Mouse (Mus musculus) spleen, adult 2 months (tissue): Measurements from ENCODE around the gene Vamp3. TPM values are rescaled to one million over a fixed set of nuclear protein-coding genes. Genes with fewer than 3 reads are reported as not detected.
A peak's percentile ranks its signal among the peaks of the same experiment; 100 is the strongest.
"Not testable (repeated sequence)": the region's sequence is repeated elsewhere in the genome, so short reads cannot be mapped to it uniquely, and the experiment has no call there.

Experiments
- DNase-seq, 2 experiments: peaks; one replicate each; pipeline versions ENCODE4 v3.0.0 to v3.0.0-alpha.2; 2012 to 2021; ENCODE audit warnings: low spot score in 2 of 2, low read depth in 1 of 2
- H3K27ac ChIP-seq: fragments of 200-500 bp; 2 replicates; pipeline ENCODE4 v1.5.1; 2012; ENCODE audit warnings: low read length, inconsistent platforms; ENCODE audit not compliant: insufficient read depth
- H3K27me3 ChIP-seq: fragments of 200-500 bp; 2 replicates; pipeline ENCODE4 v1.6.1; 2012; ENCODE audit warnings: mild to moderate bottlenecking, moderate library complexity, low read length, inconsistent platforms; ENCODE audit not compliant: control insufficient read depth, insufficient read depth
- H3K36me3 ChIP-seq: fragments of 200-500 bp; 2 replicates; pipeline ENCODE4 v1.6.1; 2012; ENCODE audit warnings: mild to moderate bottlenecking, low read length, inconsistent platforms; ENCODE audit not compliant: control insufficient read depth, insufficient read depth
- H3K4me1 ChIP-seq: fragments of 200-500 bp; 2 replicates; pipeline ENCODE4 v1.6.1; 2011; ENCODE audit warnings: inconsistent platforms; ENCODE audit not compliant: control insufficient read depth, insufficient read depth, insufficient read length
- H3K4me3 ChIP-seq: fragments of 200-500 bp; 2 replicates; pipeline ENCODE4 v1.5.1; 2011; ENCODE audit warnings: mild to moderate bottlenecking, inconsistent platforms; ENCODE audit not compliant: insufficient read depth, insufficient read length; ENCODE audit errors: extremely low read depth
- CTCF ChIP-seq: fragments of 200-500 bp; IDR thresholded peaks from 2 replicates; pipeline ENCODE4 v1.5.1; 2011; ENCODE audit warnings: mild to moderate bottlenecking, inconsistent platforms; ENCODE audit not compliant: insufficient read depth, insufficient read length, insufficient replicate concordance; ENCODE audit errors: extremely low read depth
- POLR2A ChIP-seq: fragments of 200-500 bp; IDR thresholded peaks from 2 replicates; pipeline ENCODE4 v1.6.1; 2011; ENCODE audit warnings: low read depth, low read length, inconsistent platforms
- WGBS: fragments of 180-500 bp; shearing (Covaris S2); methylation state at CpG from one replicate; pipeline ENCODE4 v1.1.7; 2018; 5-methylcytosine and 5-hydroxymethylcytosine counted together
- polyA plus RNA-seq: library from polyadenylated mRNA; depleted of rRNA; stranded (reverse); fragments of >200 nt; gene quantifications from 2 replicates; pipeline ENCODE4 v1.2.3, GENCODE M21; 2012

Gene Vamp3
- polyA plus RNA-seq, 1 experiment, result 16.7 TPM

GRCm38 (mm10) chr4:151037800-151038199 is 20.0 kb downstream of the Vamp3 start:
- DNase-seq, result no peak
- H3K36me3 ChIP-seq, result no peaks in the 10 kb centered on the region
- H3K27ac ChIP-seq, result no peak overlapping the region
- no peaks in the 10 kb centered on the region for H3K27me3 ChIP-seq
- 94% methylated on average over 11 of the region's 11 CpGs for WGBS
- H3K4me1 ChIP-seq, result no peaks in the 10 kb centered on the region
- TF ChIP-seq POLR2A (no peak), CTCF (no peak)
- no peak overlapping the region for H3K4me3 ChIP-seq

- DNase-seq, result no peak
- H3K4me3 ChIP-seq, result no peak overlapping the region
- WGBS, result 92% methylated on average over 7 of the region's 7 CpGs
- TF ChIP-seq CTCF (no peak), POLR2A (no peak)
- no peaks in the 10 kb centered on the region for H3K4me1 ChIP-seq
- H3K27ac ChIP-seq, result no peak overlapping the region
- no peaks in the 10 kb centered on the region for H3K36me3 ChIP-seq
- no peaks in the 10 kb centered on the region for H3K27me3 ChIP-seq
Measured at GRCm38 (mm10) chr4:151036521-151036920, 21.2 kb downstream of the Vamp3 start.

- no peaks in the 10 kb centered on the region for H3K27me3 ChIP-seq
- no peak overlapping the region for H3K27ac ChIP-seq
- no peaks in the 10 kb centered on the region for H3K4me1 ChIP-seq
- H3K36me3 ChIP-seq, result no peaks in the 10 kb centered on the region
- no peak for DNase-seq
- TF ChIP-seq POLR2A (no peak), CTCF (peak; percentile 35; the same call in 1 of the 2 replicates)
- WGBS, result 64% methylated on average over 6 of the region's 6 CpGs
- H3K4me3 ChIP-seq, result no peak overlapping the region
Measured at GRCm38 (mm10) chr4:151027001-151027400, 30.8 kb downstream of the Vamp3 start.

- H3K36me3 ChIP-seq, result no peaks in the 10 kb centered on the region
- 81% methylated on average over 9 of the region's 9 CpGs for WGBS
Measured at GRCm38 (mm10) chr4:151024152-151024551, 33.6 kb downstream of the Vamp3 start.

GRCm38 (mm10) chr4:151017356-151017755 is 40.4 kb downstream of the Vamp3 start:
- WGBS, result 77% methylated on average over 1 of the region's 1 CpGs
- not testable (repeated sequence) for H3K27ac ChIP-seq, H3K4me1 ChIP-seq, H3K27me3 ChIP-seq, H3K36me3 ChIP-seq, DNase-seq, H3K4me3 ChIP-seq

More at GRCm38 (mm10) chr4:151024152-151024551, 33.6 kb downstream of the Vamp3 start:
- no peak overlapping the region for H3K27ac ChIP-seq
- no peaks in the 10 kb centered on the region for H3K27me3 ChIP-seq
- no peak for TF ChIP-seq CTCF
- no peak for TF ChIP-seq POLR2A
- H3K4me3 ChIP-seq, result no peak overlapping the region
- H3K4me1 ChIP-seq, result no peaks in the 10 kb centered on the region
- DNase-seq, result no peak

GRCm38 (mm10) chr4:151015946-151016345 is 41.8 kb downstream of the Vamp3 start:
- 96% methylated on average over 10 of the region's 10 CpGs for WGBS
- TF ChIP-seq CTCF (no peak), POLR2A (no peak)
- H3K27ac ChIP-seq, result no peak overlapping the region
- H3K36me3 ChIP-seq, result no peaks in the 10 kb centered on the region
- H3K27me3 ChIP-seq, result no peaks in the 10 kb centered on the region
- H3K4me1 ChIP-seq, result no peaks in the 10 kb centered on the region
- no peak for DNase-seq
- H3K4me3 ChIP-seq, result no peak overlapping the region

- H3K4me1 ChIP-seq, result no peaks in the 10 kb centered on the region
- TF ChIP-seq CTCF (no peak), POLR2A (no peak)
- no peak overlapping the region for H3K27ac ChIP-seq
- H3K36me3 ChIP-seq, result no peaks in the 10 kb centered on the region
- H3K27me3 ChIP-seq, result no peaks in the 10 kb centered on the region
- H3K4me3 ChIP-seq, result no peak overlapping the region
- WGBS, result 92% methylated on average over 7 of the region's 7 CpGs
- DNase-seq, result no peak
Measured at GRCm38 (mm10) chr4:151010316-151010715, 47.4 kb downstream of the Vamp3 start.
